Mouse (Mus musculus) CD4-positive, CD25-positive, alpha-beta regulatory T cell, adult 2 months (primary cell): ENCODE results near the gene Rassf10.
"Not testable (repeated sequence)": the region's sequence is repeated elsewhere in the genome, so short reads cannot be mapped to it uniquely, and the experiment has no call there.

Experiments used
- DNase-seq: peaks from one replicate; pipeline ENCODE4 v3.0.0-alpha.2; 2012; ENCODE audit warnings: low read depth, low spot score

Gene Rassf10

GRCm38 (mm10) chr7:112953777-112954291, at the start of gene Rassf10:
Gene Rassf10 (plus strand): TSS chr7:112953962.
- no peak for DNase-seq

GRCm38 (mm10) chr7:112906848-112907247, 46.9 kb upstream of the Rassf10 start:
- no peak for DNase-seq

GRCm38 (mm10) chr7:112907468-112907867, 46.3 kb upstream of the Rassf10 start:
- no peak for DNase-seq

GRCm38 (mm10) chr7:112909164-112909563, 44.6 kb upstream of the Rassf10 start:
- DNase-seq = no peak

- no peak for DNase-seq
These were observed 40.8 kb upstream of the Rassf10 start for GRCm38 (mm10) chr7:112912969-112913368.

GRCm38 (mm10) chr7:112915571-112915970, 38.2 kb upstream of the Rassf10 start:
- no peak for DNase-seq

- no peak for DNase-seq
These were observed 36.0 kb upstream of the Rassf10 start for GRCm38 (mm10) chr7:112917613-112918278.

- DNase-seq = peak; percentile 51
These were observed 35.3 kb upstream of the Rassf10 start for GRCm38 (mm10) chr7:112918279-112918991.

- peak; percentile 58 for DNase-seq
These were observed 33.9 kb upstream of the Rassf10 start for GRCm38 (mm10) chr7:112919845-112920244.

- no peak for DNase-seq
These were observed 31.0 kb upstream of the Rassf10 start for GRCm38 (mm10) chr7:112922801-112923200.

GRCm38 (mm10) chr7:112923712-112924111, 30.1 kb upstream of the Rassf10 start:
- no peak for DNase-seq

GRCm38 (mm10) chr7:112930669-112931068, 23.1 kb upstream of the Rassf10 start:
- DNase-seq = no peak

GRCm38 (mm10) chr7:112935876-112936275, 17.9 kb upstream of the Rassf10 start:
- not testable (repeated sequence) for DNase-seq

- DNase-seq = no peak
These were observed 16.7 kb upstream of the Rassf10 start for GRCm38 (mm10) chr7:112937089-112937488.

GRCm38 (mm10) chr7:112938959-112939358, 14.8 kb upstream of the Rassf10 start:
- no peak for DNase-seq

- no peak for DNase-seq
These were observed 11.2 kb upstream of the Rassf10 start for GRCm38 (mm10) chr7:112942567-112942966.

- DNase-seq = no peak
These were observed 10.7 kb upstream of the Rassf10 start for GRCm38 (mm10) chr7:112943056-112943455.

GRCm38 (mm10) chr7:112946706-112947105, 7.1 kb upstream of the Rassf10 start:
- no peak for DNase-seq

- no peak for DNase-seq
These were observed 765 bp downstream of the Rassf10 start for GRCm38 (mm10) chr7:112954351-112955102.

GRCm38 (mm10) chr7:112955103-112955827, 1.5 kb downstream of the Rassf10 start:
- DNase-seq = no peak

- no peak for DNase-seq
These were observed 2.2 kb downstream of the Rassf10 start for GRCm38 (mm10) chr7:112955955-112956354.
